Mouse (Mus musculus) adrenal gland, postnatal 14 days (tissue): ENCODE measurements around the gene Gm10229. TPM values are rescaled to one million over a fixed set of nuclear protein-coding genes. Genes with fewer than 3 reads are reported as not detected.
"Not testable (repeated sequence)": the region's sequence is repeated elsewhere in the genome, so short reads cannot be mapped to it uniquely, and the experiment has no call there.

Experiments
- DNase-seq: peaks from one replicate; pipeline ENCODE4 v3.0.0; 2021; ENCODE audit warnings: mixed read lengths
- long read RNA-seq, 2 experiments: library from polyadenylated mRNA; stranded (forward); transcript quantifications; one replicate each; pipeline ENCODE4 v2.0.0; 2021
- total RNA-seq: library from RNA; stranded (reverse); gene quantifications from 2 replicates; pipeline ENCODE4 v1.2.3, GENCODE M21; 2021

The Gm10229 gene
- total RNA-seq = not detected in 2 replicates
- long read RNA-seq, experiment 1 = 0 reads
- long read RNA-seq, experiment 2 = 0 reads

DNA sequence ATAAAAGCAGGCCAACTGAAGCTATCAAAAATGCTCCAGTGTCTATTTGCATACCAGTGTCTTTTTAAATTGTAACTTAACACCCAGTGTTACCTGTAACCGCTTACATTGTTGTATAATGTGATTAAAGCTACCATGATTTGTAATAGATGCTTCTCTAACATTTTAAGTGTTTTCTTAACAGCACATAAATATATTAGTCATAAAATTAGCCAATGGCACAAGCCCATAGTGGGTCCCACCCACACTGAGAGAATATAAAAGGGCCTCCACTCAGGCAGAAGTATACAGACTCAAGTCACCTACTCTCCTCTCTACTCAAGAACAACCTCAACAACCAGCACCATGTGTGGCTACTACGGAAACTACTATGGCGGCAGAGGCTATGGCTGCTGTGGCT lies at the start of gene Gm10229:
Gene Gm10229, plus strand, starts transcription at position 301 of the 400 bp plus-strand sequence.
- not testable (repeated sequence) for DNase-seq

- no peak for DNase-seq
These were observed 4.4 kb upstream of the Gm10229 start, which contains the start of gene Krtap22-2 for GRCm38 (mm10) chr16:89010659-89011058. TSS of gene Krtap22-2 (minus strand) at chr16:89010759.

GRCm38 (mm10) chr16:89013973-89014372 lies 1.1 kb upstream of the Gm10229 start:
- no peak for DNase-seq

GRCm38 (mm10) chr16:89031399-89031798 lies 16.3 kb downstream of the Gm10229 start, which contains the start of gene Krtap6-1:
TSS of gene Krtap6-1 (plus strand) at chr16:89031699.
- not testable (repeated sequence) for DNase-seq

DNA sequence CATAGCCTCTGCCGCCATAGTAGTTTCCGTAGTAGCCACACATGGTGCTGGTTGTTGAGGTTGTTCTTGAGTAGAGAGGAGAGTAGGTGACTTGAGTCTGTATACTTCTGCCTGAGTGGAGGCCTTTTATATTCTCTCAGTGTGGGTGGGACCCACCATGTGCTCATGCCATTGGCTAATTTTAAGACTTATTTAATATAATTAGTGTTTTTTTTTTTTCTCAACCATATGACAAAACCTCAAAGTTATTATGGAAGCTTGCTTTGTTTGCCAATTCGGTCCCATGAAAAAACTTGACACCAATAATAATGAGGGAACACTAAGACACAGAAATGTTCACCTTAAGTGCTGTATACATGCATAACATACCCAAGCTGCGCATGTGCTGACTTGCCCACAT lies 26.3 kb downstream of the Gm10229 start, which contains the start of gene Gm10228:
Gene Gm10228, minus strand, starts transcription at position 101 of the 400 bp plus-strand sequence.
- not testable (repeated sequence) for DNase-seq

DNA sequence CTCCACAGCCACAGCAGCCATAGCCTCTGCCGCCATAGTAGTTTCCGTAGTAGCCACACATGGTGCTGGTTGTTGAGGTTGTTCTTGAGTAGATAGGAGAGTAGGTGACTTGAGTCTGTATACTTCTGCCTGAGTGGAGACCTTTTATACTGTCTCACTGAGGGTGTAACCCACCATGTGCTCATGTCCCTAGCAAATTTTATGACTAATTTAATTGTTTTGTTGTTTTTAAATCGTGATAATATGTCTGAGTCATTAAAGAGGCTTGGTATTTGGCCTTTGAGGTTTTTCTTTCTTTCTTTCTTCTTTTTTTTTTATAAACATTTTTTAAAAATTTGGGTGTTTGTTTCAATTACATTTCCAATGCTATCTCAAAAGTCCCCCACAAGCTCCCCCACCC lies 32.7 kb downstream of the Gm10229 start, which contains the start of gene Krtap6-5:
Gene Krtap6-5, minus strand, starts transcription at position 101 of the 400 bp plus-strand sequence.
- no peak for DNase-seq

DNA sequence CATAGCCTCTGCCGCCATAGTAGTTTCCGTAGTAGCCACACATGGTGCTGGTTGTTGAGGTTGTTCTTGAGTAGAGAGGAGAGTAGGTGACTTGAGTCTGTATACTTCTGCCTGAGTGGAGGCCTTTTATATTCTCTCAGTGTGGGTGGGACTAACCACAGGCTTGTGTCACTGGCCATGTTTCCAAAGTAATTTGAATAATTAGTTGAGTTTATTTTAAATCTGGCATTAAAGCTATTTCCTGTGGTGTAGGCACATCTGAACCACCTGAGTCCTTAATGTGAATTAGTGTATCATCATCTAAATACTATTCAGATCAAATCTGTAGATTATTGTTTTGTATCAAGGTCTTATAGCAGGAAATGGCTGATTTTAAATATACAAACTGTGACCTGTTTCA lies 48.8 kb downstream of the Gm10229 start, which contains the start of gene 1110025L11Rik:
Gene 1110025L11Rik, minus strand, starts transcription at position 101 of the 400 bp plus-strand sequence.
- DNase-seq = not testable (repeated sequence)

Other genes starting within 250 kb of the Gm10229 start
- gene 2310057N15Rik, start 241.1 kb upstream of the Gm10229 start, total RNA-seq = not detected in 2 replicates
- not detected in 2 replicates for gene Gm5965, start 237.4 kb upstream of the Gm10229 start, total RNA-seq
- not detected in 2 replicates for gene Gm20741, start 203.1 kb upstream of the Gm10229 start, total RNA-seq
- gene Krtap15, start 195.1 kb upstream of the Gm10229 start, total RNA-seq = not detected in 2 replicates
- gene Krtap14, start 189.1 kb upstream of the Gm10229 start, total RNA-seq = not detected in 2 replicates
- not detected in 2 replicates for gene Krtap19-1, start 145.9 kb upstream of the Gm10229 start, total RNA-seq
- gene Krtap19-2, start 141.0 kb upstream of the Gm10229 start, total RNA-seq = not detected in 2 replicates
- gene Krtap19-3, start 137.2 kb upstream of the Gm10229 start, total RNA-seq = not detected in 2 replicates
- not detected in 2 replicates for gene Krtap19-4, start 130.2 kb upstream of the Gm10229 start, total RNA-seq
- not detected in 2 replicates for gene Krtap19-5, start 118.8 kb upstream of the Gm10229 start, total RNA-seq
- gene Krtap19-9b, start 83.0 kb upstream of the Gm10229 start, total RNA-seq = not detected in 2 replicates
- not detected in 2 replicates for gene Krtap16-3, start 52.4 kb upstream of the Gm10229 start, total RNA-seq
- not detected in 2 replicates for gene Krtap22-2, start 4.5 kb upstream of the Gm10229 start, total RNA-seq
- gene Krtap6-1, start 16.4 kb downstream of the Gm10229 start, total RNA-seq = not detected in 2 replicates
- gene Gm10228, start 26.2 kb downstream of the Gm10229 start, total RNA-seq = not detected in 2 replicates
- gene Krtap6-5, start 32.6 kb downstream of the Gm10229 start, total RNA-seq = not detected in 2 replicates
- not detected in 2 replicates for gene 1110025L11Rik, start 48.7 kb downstream of the Gm10229 start, total RNA-seq
- not detected in 2 replicates for gene Krtap6-3, start 68.7 kb downstream of the Gm10229 start, total RNA-seq
- not detected in 2 replicates for gene Gm6358, start 125.6 kb downstream of the Gm10229 start, total RNA-seq
- not detected in 2 replicates for gene Gm10061, start 135.8 kb downstream of the Gm10229 start, total RNA-seq
- gene Gm9789, start 142.7 kb downstream of the Gm10229 start, total RNA-seq = not detected in 2 replicates
- gene Gm7735, start 154.2 kb downstream of the Gm10229 start, total RNA-seq = not detected in 2 replicates
- not detected in 2 replicates for gene 1110057P08Rik, start 159.5 kb downstream of the Gm10229 start, total RNA-seq
- not detected in 2 replicates for gene Krtap20-2, start 190.6 kb downstream of the Gm10229 start, total RNA-seq